Mouse (Mus musculus): Measurements from ENCODE around the gene Aff3.

Gene Aff3

DNA sequence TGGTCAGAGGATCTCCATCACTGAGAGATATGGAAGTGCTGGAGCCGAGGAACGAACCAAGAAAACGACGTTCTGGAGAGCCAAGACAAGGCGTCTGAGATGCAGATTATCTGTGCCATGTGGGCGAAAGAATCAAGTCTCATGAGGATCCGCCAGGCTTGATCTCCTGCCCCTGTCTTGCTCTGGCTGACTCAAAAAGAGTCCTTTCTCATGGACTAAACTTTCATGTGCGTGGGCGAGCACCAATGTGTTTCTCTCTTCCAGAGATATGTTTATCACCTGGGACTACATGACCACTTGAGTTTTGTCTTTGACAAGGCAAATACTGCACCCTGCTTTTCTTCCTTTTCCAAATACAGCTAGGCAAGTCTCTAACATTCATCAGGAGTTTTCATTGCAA, 6.4 kb downstream of the Aff3 start:
- in situ Hi-C loops (cut with MseI, MboI): no loop called here

GRCm38 (mm10) chr1:38657606-38658005, 7.1 kb downstream of the Aff3 start:
- in situ Hi-C loops (cut with MseI, MboI): no loop called here

DNA sequence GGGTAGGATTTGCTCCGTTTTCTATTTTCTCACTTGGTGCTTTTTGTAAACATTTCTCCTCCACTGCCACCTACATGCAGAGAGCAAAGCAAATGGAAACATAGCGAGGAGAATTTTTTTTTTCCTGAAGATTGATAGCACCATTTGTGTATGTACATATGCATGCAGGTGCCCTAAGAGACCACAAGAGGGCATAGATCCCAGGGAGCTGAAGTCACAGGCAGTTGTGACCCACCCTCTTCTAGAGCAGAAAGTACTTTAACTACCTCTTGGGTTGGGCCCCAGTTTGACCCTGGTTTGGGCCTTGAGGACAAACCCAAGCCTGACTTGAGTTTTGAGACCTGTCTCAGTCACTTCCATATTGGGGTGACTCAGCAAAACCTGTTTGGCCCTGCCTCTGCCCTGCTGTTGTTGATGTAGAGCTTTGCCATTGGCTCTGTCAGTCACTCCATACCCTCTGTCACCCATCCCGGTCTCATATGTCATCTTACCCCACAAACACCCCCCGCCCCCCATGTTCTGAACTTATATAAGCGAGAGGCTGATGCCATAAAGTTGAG, 9.7 kb downstream of the Aff3 start:
- in situ Hi-C loops (cut with MseI, MboI): no loop called here

DNA sequence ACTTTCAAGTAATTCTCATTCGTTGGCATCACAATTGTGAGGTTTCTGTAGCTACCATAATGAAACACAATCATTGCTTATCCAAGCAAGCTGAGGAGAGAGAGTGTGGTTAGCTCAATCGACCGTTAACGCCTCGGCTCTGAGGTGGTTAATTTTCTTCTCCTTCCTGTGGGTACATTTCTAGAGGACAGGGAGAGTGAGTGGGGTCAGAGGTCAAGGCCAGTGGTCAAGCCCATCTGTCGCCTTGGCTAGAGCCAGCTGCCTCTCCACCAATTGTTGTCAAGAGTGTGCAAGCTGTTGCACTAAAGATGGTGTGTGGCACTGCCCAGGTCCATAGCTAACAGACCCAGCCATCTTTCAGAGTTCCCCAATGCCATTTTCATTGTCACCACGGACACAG, 14.7 kb downstream of the Aff3 start:
- in situ Hi-C loops (cut with MseI, MboI): no loop called here

- in situ Hi-C loops (cut with MseI, MboI): no loop called here
These were observed 15.6 kb downstream of the Aff3 start for GRCm38 (mm10) chr1:38649174-38649573.

DNA sequence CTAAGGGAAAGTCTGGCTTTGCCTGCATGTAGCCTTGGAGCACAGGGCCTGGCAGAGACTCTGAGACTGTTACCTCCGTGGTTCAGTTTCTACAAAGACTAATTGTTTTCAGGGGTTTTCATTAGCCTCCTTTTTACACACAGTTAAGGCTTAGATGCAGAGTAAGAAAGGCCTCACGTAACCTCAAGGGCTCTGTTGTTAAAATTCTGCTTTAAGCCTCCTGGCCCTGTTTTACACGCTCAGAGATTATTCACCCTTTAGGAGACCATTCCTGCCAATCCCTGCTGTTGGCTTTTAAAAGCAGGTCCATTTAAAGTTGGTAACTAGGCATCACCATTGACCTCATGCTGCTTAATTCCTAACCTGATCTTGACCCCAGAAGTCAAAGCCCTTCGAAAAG, 22.5 kb downstream of the Aff3 start:
- in situ Hi-C loops (cut with MseI, MboI): no loop called here

DNA sequence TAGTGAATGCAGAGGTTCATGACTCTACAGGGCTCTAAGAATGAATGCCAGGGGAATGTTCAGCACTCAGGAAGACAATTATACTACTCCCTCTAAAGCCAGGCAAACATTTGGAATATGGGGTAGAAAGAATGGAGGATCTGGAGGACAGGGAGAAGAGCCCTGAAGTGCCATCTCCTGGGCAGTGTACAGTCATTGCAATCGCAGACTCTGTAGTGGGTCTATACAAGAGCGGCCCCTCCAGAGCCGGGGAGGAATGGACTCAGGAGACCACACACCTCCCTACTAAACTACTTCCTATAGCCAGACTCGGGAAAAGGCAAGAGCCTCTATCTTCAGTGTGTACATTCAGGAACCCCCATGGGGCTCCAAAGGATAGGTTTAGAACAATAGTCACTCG, 25.1 kb downstream of the Aff3 start:
- in situ Hi-C loops (cut with MseI, MboI): no loop called here

- in situ Hi-C loops (cut with MseI, MboI): no loop called here
These were observed 29.2 kb downstream of the Aff3 start for GRCm38 (mm10) chr1:38635596-38635995.

GRCm38 (mm10) chr1:38634081-38634480, 30.7 kb downstream of the Aff3 start:
- in situ Hi-C loops (cut with MseI, MboI): no loop called here

- in situ Hi-C loops (cut with MseI, MboI): no loop called here
These were observed 32.1 kb downstream of the Aff3 start for GRCm38 (mm10) chr1:38632461-38633180.

DNA sequence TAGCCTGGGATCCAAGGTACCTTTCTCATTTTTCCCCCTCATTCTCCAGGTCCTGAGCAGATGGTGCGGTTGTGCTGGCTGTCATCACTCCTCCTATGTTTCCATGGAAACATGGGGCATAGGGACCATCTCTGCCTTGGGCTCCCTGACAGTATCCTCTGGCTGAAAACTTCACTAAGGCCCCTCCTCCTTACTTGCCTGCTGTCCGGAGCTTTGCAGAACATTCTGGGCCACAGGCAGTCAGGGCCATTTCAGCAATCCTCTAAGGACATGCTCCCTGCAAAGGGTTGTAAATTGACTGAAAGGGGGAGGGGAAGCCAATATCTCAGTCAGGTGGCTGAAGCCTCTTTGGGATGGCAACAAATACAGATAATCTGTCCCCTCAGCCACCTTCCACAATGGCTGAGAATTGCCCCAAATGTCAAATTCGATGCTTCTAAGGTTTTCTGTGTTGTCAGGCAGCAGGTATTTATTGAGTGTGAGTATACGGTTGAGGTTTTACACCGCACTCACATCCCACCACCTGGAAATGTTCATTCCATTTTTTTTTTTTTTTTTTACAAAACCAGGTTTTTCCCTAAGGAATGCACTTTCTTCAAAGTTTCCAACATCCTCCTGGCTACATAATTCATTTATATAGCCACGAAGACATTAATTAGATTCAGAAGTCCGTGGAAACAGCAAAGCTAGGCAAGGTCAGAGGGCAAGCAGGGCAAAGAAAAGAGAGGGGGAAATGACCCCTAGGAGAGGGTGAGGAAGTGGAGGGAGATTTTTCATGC, 33.1 kb downstream of the Aff3 start:
- in situ Hi-C loops (cut with MseI, MboI): no loop called here

DNA sequence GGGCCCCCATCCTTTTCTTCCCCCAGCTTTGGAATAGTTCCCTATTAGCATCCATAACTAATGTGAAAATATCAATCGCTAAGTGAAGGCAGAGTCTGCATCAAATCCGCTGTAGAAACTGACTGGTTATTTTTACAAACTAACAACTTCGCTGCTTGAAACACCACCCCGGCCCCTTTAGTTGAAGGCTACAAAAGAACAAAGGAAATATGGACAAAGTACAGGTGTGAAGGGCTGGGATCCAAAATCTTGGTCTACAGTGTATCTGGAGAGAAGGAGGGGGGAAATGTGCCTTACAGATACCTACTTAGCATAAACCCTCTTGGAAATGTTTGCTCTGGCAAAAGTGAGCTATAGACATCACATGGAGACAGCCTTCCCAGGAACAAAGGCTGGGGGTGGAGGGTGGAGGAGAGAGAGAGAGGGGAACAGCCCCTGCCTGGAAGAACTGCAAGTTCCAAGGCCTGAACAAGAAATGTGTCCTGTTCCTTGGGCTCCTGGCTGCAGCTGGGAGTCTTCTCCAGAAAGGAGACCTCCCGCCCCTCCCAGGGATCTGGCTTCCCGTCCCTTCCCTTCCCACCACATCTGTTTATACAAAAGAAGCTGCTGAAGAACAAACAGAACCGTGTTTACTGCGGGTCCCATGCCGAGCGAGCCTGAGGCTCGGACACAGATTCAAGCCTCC, 35.7 kb downstream of the Aff3 start:
- in situ Hi-C loops (cut with MseI, MboI): no loop called here

DNA sequence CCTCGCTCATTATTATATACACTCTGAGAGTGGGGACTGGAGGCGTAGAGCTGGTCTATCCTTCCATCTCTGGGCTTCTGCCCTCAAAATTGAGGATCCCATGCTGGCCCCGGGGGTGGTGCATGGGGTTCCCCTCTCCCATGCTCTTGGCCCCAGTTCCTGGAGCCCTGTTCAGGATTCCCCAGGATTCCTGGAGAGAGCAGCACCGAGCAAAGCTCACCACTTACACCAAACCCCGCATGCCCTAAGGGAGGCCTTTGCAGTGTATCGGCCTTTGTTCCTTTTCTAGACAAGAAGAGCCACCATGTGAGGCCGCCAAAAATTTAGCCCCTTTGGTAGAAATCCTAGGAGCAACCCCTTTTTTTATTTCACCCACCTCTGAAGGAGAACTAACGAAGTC, 36.3 kb downstream of the Aff3 start:
- in situ Hi-C loops (cut with MseI, MboI): no loop called here

DNA sequence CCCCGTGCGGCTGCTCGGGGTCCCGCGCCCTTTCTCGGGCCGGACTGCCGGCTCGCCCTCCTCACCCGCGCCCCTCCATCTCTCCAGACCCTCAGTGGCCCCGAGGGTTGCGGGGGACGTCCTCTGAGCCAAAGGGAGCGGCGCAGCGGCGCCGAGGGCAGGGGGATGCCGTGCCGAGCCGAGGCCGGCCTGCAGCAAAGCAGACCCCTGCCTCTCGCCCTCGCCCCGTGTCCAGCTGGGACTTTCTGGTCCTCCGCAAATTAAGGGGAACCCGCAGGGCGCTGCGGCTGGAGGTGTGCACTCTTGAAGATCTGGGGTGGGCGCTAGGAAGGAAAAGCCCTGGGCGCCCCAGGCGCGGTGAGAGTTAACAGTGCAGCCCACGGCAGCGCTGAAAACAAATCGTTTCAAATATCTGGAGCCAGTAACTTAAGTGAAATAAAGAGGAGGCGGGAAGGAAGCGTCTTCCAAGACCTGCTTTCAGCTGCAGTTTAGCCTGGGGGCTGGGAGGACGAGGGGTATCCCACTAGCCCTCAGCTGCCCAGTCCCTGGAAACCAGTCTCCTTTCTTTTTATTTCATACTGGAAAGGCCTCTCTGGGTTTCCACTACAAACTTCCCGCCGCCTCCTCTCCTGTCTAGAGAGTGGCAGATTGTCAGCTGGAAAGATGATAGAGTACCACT, 36.9 kb downstream of the Aff3 start:
- in situ Hi-C loops (cut with MseI, MboI): no loop called here

DNA sequence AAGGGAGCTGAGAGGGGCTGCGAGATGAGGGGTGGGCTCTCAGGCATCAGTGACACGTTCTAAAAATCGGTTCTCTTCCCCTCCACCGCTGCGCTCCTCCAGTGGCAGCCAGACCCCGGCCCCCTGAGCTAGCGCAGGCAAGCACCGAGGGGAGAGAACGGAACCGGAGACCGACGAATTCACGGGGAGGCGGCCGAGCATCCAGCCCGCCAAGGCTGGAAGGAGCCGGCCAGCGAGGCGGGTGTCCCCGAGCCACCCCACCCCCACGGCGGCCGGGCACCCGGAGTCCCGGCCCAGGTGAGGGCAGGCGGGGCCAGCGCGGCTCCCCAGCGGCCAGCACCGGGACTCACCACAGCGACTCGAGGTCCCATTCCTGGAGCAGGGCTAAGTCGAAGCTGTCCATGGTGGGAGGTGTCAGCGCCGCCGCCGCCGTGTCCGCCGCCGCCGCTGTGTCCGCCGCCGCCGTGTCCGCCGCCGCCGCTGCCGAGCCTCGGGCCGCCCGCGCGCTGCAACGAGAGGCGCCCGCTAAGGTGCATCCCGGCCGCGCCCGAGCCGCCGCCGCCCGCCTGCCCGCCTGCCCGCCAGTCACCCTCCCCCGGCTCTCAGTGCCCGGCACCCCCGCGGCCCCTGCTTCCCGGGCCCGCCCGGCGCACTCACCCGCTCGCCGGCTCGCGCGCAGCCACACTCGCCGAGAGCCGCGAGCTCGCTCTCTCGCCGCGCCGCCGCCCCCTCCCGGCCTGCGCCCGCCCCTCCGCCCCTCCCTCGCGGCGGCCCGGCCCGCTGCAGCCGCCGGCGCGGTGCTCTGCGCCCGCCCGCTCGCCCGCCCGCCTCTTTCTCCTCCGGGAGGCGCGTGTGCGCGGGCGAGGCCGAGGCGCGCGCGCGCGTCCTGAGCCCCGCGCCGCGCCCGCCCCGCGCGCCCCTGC, 37.8 kb downstream of the Aff3 start:
- in situ Hi-C loops (cut with MseI, MboI): no loop called here

DNA sequence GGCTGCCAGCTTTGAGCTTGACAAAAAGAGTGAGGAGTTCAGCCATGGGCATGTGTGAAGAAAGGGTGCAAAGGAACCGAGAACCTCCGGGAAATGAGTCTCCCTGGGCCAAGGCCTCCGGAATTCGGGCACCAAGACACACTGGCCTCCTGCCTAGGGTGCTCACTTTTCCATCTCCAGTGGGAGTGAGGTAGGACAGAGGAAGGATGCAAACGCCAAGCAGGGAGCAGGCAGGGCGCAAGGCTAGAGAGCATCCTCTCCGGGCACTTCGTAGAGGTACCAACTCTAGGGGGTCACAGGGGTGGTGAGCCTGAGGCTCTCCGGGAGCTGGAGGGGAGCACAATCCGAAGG, 38.4 kb downstream of the Aff3 start:
- in situ Hi-C loops (cut with MseI, MboI): no loop called here

- in situ Hi-C loops (cut with MseI, MboI): no loop called here
These were observed 42.9 kb downstream of the Aff3 start for GRCm38 (mm10) chr1:38621840-38622239.

- in situ Hi-C loops (cut with MseI, MboI): no loop called here
These were observed 44.4 kb downstream of the Aff3 start for GRCm38 (mm10) chr1:38620401-38620800.

DNA sequence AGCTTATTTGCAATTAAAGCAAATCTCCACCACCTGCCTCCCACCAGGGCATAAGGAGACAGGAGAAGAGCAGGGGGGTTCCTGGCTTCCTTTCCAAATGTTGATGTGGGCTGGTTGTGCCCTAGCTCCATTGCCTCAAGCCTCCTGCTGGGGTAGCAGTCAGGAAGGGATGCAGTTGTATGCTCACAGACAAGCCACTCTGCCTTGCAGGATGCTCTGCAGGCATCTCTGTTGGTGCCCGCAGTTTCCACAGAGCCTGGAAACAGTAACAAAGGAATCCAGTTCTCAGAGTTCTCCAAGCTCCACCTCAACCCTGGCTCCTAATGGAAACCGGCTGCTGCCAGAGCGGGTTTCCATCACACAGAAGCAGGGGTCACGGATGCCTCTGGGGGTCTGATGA, 58.0 kb downstream of the Aff3 start:
- in situ Hi-C loops (cut with MseI, MboI): no loop called here

DNA sequence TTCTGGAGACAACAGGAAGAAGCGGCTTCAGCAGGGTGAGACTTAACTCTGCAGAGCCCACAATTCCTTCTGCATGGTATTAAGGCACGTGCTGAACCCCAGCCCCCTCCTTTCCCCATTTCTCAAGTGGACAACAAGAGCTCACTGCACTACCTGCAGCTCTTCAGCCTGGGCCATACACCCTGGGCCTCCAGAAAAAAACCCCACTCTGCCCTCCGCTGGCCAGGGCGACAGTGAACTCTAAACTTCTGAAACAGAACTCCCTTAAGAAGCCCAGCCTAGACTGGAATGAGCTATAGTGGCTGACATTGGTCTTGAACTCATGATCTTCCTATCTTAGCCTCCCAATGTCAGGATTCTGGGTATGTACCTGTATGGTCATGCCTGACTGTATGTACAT, 59.3 kb downstream of the Aff3 start:
- in situ Hi-C loops (cut with MseI, MboI): no loop called here

DNA sequence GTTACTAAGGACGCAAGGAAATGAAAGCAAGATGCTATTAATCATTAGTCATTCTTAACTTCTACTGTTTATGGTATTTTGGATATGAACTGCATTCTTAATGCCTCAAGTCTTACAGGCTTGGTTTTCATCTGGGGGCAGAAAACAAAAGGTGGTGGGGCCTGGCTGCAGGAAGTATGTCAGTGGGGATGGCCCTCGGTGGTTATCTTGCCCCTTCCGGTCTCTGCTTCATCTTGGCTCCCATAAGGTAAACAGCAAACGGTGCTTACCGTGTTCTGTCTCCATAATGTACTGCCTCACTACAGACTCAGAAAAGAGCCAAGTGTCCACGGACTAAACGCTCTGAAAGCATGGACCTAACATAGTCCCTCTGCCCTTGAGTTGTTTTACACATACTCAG, 60.1 kb downstream of the Aff3 start:
- in situ Hi-C loops (cut with MseI, MboI): no loop called here
